Mouse (Mus musculus) embryonic facial prominence, embryonic 14.5 days (tissue): ENCODE measurements around the gene Slc35c1. TPM values are rescaled to one million over a fixed set of nuclear protein-coding genes. Genes with fewer than 3 reads are reported as not detected.
A peak's percentile ranks its signal among the peaks of the same experiment; 100 is the strongest.

Experiments used
- ATAC-seq: fragments of 200-750 bp; cut with Nextera tagmentation; 2 replicates; pipeline ENCODE4 v1.8.0; 2017; ENCODE audit warnings: low read depth, moderate number of reproducible peaks, moderate TSS enrichment
- DNase-seq: peaks from one replicate; pipeline ENCODE4 v3.0.0-alpha.2; 2015; ENCODE audit warnings: low spot score
- H3K27ac ChIP-seq: fragments of 300-500 bp; sonication (generic); replicated peaks from 2 replicates; pipeline ENCODE4 v1.5.1; 2014; ENCODE audit warnings: low read depth, mild to moderate bottlenecking, low read length, moderate library complexity
- H3K27me3 ChIP-seq: fragments of 300-500 bp; sonication (generic); replicated peaks from 2 replicates; pipeline ENCODE4 v1.6.1; 2014; ENCODE audit warnings: low read length; ENCODE audit not compliant: control insufficient read depth, insufficient read depth
- H3K36me3 ChIP-seq: fragments of 300-500 bp; sonication (generic); 2 replicates; pipeline ENCODE4 v1.6.1; 2014; ENCODE audit warnings: low read length, mixed read lengths; ENCODE audit not compliant: control insufficient read depth, insufficient read depth
- H3K4me1 ChIP-seq: fragments of 300-500 bp; sonication (generic); 2 replicates; pipeline ENCODE4 v1.6.1; 2014; ENCODE audit warnings: antibody characterized with exemption, low read length; ENCODE audit not compliant: control insufficient read depth, insufficient read depth
- H3K4me2 ChIP-seq: fragments of 300-500 bp; sonication (generic); 2 replicates; pipeline ENCODE4 v1.6.1; 2014; ENCODE audit warnings: low read depth, mild to moderate bottlenecking, low read length, moderate library complexity, mixed read lengths
- H3K4me3 ChIP-seq: fragments of 300-500 bp; sonication (generic); 2 replicates; pipeline ENCODE4 v1.5.1; 2014; ENCODE audit warnings: low read depth, mild to moderate bottlenecking, low read length
- H3K9ac ChIP-seq: fragments of 300-500 bp; sonication (generic); 2 replicates; pipeline ENCODE4 v1.6.1; 2014; ENCODE audit warnings: low read depth, mild to moderate bottlenecking, low read length, moderate library complexity, mixed read lengths
- H3K9me3 ChIP-seq: fragments of 300-500 bp; sonication (generic); 2 replicates; pipeline ENCODE4 v1.6.1; 2016; ENCODE audit warnings: low read length; ENCODE audit not compliant: control insufficient read depth
- WGBS: fragments of 180-500 bp; shearing (Covaris S2); extraction: QIAGEN DNeasy Blood & Tissue Kit; methylation state at CpG from one replicate; pipeline ENCODE4 v1.1.7; 2014; 5-methylcytosine and 5-hydroxymethylcytosine counted together
- polyA plus RNA-seq: library from polyadenylated mRNA; unstranded; fragments of >200 nt; fragmentation: Nextera tagmentation; extraction: Ambion mirVana; gene quantifications from 2 replicates; pipeline ENCODE4 v1.2.1, GENCODE M21; 2014

The Slc35c1 gene
- polyA plus RNA-seq, 1 experiment from 2014 or later, result 15.7 TPM

DNA sequence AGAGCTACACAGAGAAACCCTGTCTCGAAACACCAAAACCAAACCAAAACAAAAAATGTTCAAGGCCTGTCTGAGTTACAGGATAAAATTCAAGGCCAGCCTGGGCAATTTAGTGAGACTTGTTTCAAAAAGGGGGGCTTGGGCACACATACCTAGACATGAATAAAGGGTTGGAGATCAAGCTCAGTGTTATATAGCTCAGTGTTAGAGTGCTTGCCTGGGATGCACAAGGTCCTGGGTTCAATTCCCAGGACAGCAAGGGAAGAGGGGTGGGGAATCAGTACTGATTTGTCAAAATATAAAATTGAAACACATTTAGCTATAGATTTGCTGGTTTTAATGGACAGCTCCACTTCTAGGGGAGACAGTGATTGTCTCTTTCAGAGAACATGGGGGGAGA is 877 bp upstream of the Slc35c1 start:
- DNase-seq (no peak), ATAC-seq (no peak)
- Histone ChIP-seq H3K9ac (no peak overlapping the region), H3K4me3 (no peak overlapping the region), H3K27ac (no peak overlapping the region), H3K9me3 (no peaks in the 10 kb centered on the region), H3K27me3 (peaks cover 20% of the 10 kb centered on the region), H3K4me2 (no peak overlapping the region), H3K36me3 (no peaks in the 10 kb centered on the region), H3K4me1 (peaks cover 21% of the 10 kb centered on the region)
- WGBS, result 71% methylated on average over 1 of the region's 1 CpGs

GRCm38 (mm10) chr2:92459141-92459920 is 1.0 kb downstream of the Slc35c1 start:
- Histone ChIP-seq H3K9me3 (no peaks in the 10 kb centered on the region), H3K4me2 (peak overlapping the region; percentile 95), H3K36me3 (peaks cover 3% of the 10 kb centered on the region; the same call in 1 of the 2 replicates), H3K27ac (no peak overlapping the region), H3K9ac (peak overlapping the region; percentile 66), H3K4me1 (peaks cover 21% of the 10 kb centered on the region), H3K4me3 (peak overlapping the region; percentile 64), H3K27me3 (peaks cover 20% of the 10 kb centered on the region)
- ATAC-seq (peak; percentile 93), DNase-seq (peak; percentile 91)
- under 1% methylated on average over 37 of the region's 55 CpGs for WGBS

- Histone ChIP-seq H3K36me3 (peaks cover 12% of the 10 kb centered on the region; the same call in 1 of the 2 replicates), H3K27ac (no peak overlapping the region), H3K4me1 (peaks cover 21% of the 10 kb centered on the region), H3K27me3 (peaks cover 20% of the 10 kb centered on the region), H3K9ac (peak overlapping the region; percentile 66; the same call in 1 of the 2 replicates), H3K4me3 (peak overlapping the region; percentile 64), H3K9me3 (no peaks in the 10 kb centered on the region), H3K4me2 (peak overlapping the region; percentile 95)
- ATAC-seq (no peak), DNase-seq (no peak)
- WGBS, result 68% methylated on average over 13 of the region's 13 CpGs
These were observed 1.9 kb downstream of the Slc35c1 start for GRCm38 (mm10) chr2:92458481-92458880.

DNA sequence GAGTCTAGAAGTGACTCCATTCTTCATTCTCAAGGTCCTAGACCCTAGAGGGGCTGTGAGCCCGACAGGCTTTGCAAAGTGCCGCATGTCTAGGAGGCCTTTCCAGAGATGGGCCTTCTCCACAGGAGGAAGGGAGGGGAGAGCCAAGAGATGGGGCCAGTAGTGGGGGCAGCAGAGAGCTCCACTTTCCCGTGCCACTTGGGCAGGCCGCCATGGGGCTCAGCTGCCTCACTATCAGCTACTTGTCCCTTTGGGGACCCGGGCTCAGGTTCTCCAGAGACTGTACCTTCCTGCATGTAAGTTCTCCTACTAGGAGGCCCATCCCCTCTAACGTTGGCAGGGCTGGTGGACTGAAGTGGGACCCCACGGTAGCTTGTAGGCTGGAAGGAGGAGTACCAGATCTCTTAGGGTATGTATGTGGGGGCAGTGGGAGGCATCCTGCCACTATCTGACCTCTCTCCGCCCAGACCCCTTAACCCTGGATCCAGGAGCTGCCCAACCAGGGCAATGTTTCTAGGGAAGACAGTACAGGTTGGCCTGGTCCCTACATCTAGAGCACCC is 3.3 kb downstream of the Slc35c1 start:
- WGBS, result 68% methylated on average over 8 of the region's 8 CpGs
- Histone ChIP-seq H3K36me3 (peaks cover 21% of the 10 kb centered on the region), H3K27ac (no peak overlapping the region), H3K9ac (0 out of 2 replicates have a peak overlapping the region, but pooled peaks have one; percentile 15), H3K4me1 (peaks cover 21% of the 10 kb centered on the region), H3K4me3 (no peak overlapping the region), H3K27me3 (peaks cover 20% of the 10 kb centered on the region), H3K9me3 (no peaks in the 10 kb centered on the region), H3K4me2 (no peak overlapping the region; the same call in 1 of the 2 replicates)
- no peak for ATAC-seq
- DNase-seq, result no peak

GRCm38 (mm10) chr2:92455704-92456103 is 4.6 kb downstream of the Slc35c1 start:
- H3K4me1 ChIP-seq, result peaks cover 21% of the 10 kb centered on the region
- ATAC-seq (no peak), DNase-seq (no peak)
- H3K27ac ChIP-seq, result no peak overlapping the region
- H3K9ac ChIP-seq, result peak overlapping the region; percentile 14; the same call in 1 of the 2 replicates
- WGBS, result 42% methylated on average over 2 of the region's 3 CpGs
- peaks cover 9% of the 10 kb centered on the region for H3K27me3 ChIP-seq
- peaks cover 21% of the 10 kb centered on the region for H3K36me3 ChIP-seq
- H3K4me3 ChIP-seq, result no peak overlapping the region
- H3K4me2 ChIP-seq, result no peak overlapping the region
- no peaks in the 10 kb centered on the region for H3K9me3 ChIP-seq

DNA sequence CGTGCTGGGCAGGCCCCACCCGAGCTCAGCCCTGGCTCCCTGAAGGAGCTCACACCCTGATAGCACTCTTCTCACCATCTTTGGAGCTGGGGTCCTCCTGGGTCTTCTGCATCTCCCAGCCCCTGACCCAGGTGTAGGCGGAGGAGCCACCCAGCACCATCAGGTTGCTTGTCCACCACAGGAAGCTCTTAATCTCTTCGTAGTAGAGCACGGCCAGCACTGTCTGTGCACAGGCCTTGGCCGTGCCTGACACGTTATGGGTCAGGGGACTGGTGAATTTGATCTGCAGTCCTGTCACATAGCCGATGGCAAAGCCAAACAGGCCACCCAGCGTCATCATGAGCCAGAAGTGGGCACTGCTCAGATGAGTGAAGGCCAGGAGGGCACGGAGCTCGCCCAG is 6.2 kb downstream of the Slc35c1 start:
- H3K36me3 ChIP-seq, result peaks cover 21% of the 10 kb centered on the region
- no peak overlapping the region for H3K4me3 ChIP-seq
- no peak overlapping the region for H3K4me2 ChIP-seq
- H3K4me1 ChIP-seq, result peaks cover 21% of the 10 kb centered on the region
- no peaks in the 10 kb centered on the region for H3K27me3 ChIP-seq
- H3K9me3 ChIP-seq, result no peaks in the 10 kb centered on the region
- WGBS, result 93% methylated on average over 11 of the region's 11 CpGs
- DNase-seq, result no peak
- no peak overlapping the region for H3K27ac ChIP-seq
- no peak for ATAC-seq
- H3K9ac ChIP-seq, result no peak overlapping the region

- Histone ChIP-seq H3K9me3 (no peaks in the 10 kb centered on the region), H3K4me2 (no peak overlapping the region), H3K27me3 (no peaks in the 10 kb centered on the region), H3K9ac (no peak overlapping the region), H3K4me1 (no peaks in the 10 kb centered on the region), H3K36me3 (peaks cover 21% of the 10 kb centered on the region), H3K27ac (no peak overlapping the region), H3K4me3 (no peak overlapping the region)
- no peak for ATAC-seq
- no peak for DNase-seq
- 90% methylated on average over 3 of the region's 3 CpGs for WGBS
These were observed 9.2 kb downstream of the Slc35c1 start for GRCm38 (mm10) chr2:92451126-92451525.

DNA sequence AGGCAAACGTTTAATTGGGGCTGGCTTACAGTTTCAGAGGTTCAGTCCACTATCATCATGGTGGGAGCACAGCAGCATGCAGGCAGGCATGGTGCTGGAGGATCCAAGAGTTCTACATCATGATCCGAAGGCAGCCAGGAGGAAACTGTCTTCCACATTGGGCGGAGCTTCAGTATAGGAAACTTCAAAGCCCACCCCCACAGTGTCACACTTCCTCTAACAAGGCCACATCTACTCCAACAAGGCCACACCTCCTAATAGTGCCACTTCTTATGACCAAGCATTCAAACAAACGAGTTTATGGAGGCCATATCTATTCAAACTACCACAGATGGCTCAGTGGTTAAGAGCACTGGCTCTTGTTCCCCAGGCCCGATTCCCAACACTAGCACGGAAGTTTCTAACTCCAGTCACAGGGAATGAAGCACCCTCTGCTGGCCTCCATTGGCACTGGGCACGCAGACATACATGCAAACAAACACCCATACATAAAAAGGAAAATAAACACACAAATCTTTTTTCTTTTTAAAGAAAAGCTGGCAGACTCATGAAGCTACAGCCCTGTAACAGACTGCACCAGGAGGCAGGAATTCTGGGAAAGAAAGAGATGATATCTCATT is 13.1 kb downstream of the Slc35c1 start:
- WGBS, result 67% methylated on average over 7 of the region's 7 CpGs
- Histone ChIP-seq H3K4me3 (no peak overlapping the region), H3K27me3 (no peaks in the 10 kb centered on the region), H3K4me1 (no peaks in the 10 kb centered on the region), H3K27ac (no peak overlapping the region), H3K4me2 (no peak overlapping the region), H3K9me3 (no peaks in the 10 kb centered on the region), H3K36me3 (no peaks in the 10 kb centered on the region), H3K9ac (no peak overlapping the region)
- DNase-seq (no peak), ATAC-seq (no peak)
